Mouse (Mus musculus) adrenal gland, postnatal 36 days (tissue): ENCODE results near the gene Rptor. TPM values are rescaled to one million over a fixed set of nuclear protein-coding genes. Genes with fewer than 3 reads are reported as not detected.

Experiments
- DNase-seq, 2 experiments: peaks; one replicate each; pipeline ENCODE4 v3.0.0; 2021; ENCODE audit warnings: mixed read lengths in 1 of 2
- long read RNA-seq, 2 experiments: library from polyadenylated mRNA; stranded (forward); transcript quantifications; one replicate each; pipeline ENCODE4 v2.0.0; 2021; ENCODE audit warnings: borderline sequencing depth in 2 of 2
- total RNA-seq, 2 experiments: library from RNA; stranded (reverse); gene quantifications; 2 replicates each; pipeline ENCODE4 v1.2.3; 2021

Rptor gene
- 10 to 100 TPM; 50.0 to 51.9 TPM for total RNA-seq
- long read RNA-seq, experiment 1, full-length matches to known transcripts = 1 of 13 reads
- long read RNA-seq, experiment 1, partial matches to known transcripts = 10 of 13 reads
- long read RNA-seq, experiment 1, other reads (novel, unspliced or antisense) = 2 of 13 reads
- long read RNA-seq, experiment 2, full-length matches to known transcripts = 2 of 5 reads
- long read RNA-seq, experiment 2, partial matches to known transcripts = 3 of 5 reads
- long read RNA-seq, experiment 2, other reads (novel, unspliced or antisense) = 0 of 5 reads

DNA sequence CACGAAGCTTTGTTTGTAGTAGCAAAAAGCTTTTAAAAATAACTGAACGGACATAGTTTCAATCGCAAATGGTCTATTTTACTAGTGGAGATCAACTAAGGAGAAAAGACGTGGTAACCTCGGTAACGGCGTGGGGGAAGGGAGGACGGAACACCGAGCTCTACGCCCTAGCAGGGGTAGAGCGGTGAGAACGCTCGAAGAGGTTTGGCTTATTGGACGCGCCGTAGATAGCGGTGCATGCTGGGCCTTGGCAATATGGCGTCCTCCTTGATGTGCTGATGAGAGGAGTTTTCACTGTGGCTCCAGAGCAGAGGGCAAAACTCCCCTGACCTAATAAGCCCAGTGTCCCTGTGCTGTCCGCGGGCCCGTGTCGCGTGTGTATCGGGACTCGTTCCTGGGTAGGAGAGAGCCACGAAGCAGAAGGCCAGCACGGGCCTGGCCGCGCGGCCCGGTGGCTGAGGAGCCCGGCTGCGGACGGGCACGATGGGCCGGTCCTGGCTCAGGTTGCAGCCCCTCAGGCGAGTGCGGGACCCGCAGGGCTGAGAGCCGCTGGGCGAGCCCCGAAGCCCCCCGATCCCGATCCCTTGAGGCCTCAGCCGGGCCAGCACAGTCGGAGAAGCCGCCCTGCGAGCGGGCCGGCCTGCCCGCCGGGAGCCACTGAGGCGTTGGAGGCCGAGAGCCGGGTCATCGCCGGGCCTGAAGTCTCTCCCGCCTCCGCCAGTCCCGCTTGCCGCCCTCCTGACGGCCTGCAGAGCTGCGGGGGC is at the start of gene Rptor:
Rptor (plus strand) TSS at position 143 of the 764 bp plus-strand sequence.
- peak; percentile 98 to 99 for DNase-seq

DNA sequence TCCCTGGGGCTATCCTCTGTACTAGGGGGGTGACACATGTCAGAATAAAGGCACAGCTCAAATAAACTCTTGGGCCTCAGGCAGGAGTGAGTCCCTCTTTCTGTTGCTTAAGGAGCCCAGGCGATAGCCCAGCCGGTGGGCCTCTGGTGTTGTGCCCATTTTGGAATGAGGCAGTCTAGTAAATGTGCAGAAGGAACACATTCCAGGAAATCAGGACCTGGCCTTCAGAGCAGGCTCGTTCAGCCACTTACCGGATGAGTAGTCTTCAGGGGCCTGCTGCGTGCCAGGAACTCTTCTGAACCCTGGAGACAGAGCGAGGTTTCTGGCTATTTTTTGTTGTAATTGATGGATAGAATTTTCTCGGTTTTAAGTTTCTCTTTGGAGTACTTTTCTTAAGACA is 48.0 kb upstream of the Rptor start:
- no peak for DNase-seq

DNA sequence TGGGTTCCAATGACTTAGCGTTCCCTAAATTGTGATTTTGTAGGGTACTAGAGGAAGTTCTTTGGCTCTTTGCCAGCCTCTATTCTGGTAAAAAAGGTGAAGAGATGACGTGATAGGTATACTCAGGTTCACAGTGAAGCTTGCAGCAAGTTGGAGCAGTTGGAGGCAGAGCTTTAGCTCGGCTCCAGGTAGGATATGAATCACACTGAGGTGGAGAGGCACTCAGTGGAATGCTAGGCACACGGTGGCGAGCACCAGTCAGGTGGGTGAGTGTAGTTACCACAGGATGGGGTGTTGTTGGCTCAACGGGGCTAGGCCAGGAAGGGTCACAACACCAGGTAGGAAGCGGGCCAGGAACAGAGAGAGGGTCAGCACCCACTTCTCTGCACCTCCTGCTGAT is 47.5 kb upstream of the Rptor start:
- no peak for DNase-seq

DNA sequence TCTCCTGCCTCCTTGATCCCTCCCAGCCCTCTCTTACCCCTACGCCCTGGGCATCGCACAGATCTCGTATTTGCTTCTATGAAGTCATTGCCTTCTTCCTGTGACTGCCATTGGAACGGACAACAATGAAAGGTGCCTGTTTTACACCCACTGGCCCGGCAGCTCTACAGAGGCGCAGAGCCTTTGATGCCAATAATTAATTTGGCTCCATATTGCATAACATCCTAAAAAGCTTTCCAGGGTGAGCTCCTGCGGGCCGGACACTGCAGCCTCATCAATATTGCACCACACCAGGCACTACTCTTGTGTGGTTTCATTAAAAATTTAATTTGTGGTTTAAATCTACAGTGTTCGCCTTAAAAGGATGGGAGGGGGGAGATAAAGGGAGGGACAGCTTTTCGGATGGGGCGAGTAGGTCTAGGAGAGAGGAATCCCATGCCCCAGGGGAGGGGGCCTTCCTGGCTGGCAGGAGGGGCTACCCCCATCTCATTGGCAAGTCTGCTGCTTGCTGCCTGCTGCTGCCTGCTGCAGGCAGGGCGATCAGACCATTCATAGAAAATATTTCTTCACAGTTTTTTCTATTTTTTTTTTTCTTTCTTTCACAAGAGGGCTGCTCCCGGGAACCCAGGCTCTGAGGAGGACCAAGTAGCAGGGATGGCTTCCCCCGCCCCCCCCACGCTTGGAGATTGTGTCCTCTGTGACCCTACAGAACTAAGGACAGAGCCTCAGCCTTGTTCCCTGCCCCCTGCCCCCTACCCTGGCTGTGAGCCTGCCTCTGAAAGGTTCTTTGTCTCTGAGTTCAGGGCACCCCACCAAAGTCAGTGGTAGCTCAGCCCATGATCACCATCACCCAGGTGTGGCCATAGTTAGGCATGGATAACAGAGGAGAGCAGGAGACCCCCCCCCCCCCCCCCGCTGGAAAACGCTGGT is 44.5 kb upstream of the Rptor start:
- no peak for DNase-seq

DNA sequence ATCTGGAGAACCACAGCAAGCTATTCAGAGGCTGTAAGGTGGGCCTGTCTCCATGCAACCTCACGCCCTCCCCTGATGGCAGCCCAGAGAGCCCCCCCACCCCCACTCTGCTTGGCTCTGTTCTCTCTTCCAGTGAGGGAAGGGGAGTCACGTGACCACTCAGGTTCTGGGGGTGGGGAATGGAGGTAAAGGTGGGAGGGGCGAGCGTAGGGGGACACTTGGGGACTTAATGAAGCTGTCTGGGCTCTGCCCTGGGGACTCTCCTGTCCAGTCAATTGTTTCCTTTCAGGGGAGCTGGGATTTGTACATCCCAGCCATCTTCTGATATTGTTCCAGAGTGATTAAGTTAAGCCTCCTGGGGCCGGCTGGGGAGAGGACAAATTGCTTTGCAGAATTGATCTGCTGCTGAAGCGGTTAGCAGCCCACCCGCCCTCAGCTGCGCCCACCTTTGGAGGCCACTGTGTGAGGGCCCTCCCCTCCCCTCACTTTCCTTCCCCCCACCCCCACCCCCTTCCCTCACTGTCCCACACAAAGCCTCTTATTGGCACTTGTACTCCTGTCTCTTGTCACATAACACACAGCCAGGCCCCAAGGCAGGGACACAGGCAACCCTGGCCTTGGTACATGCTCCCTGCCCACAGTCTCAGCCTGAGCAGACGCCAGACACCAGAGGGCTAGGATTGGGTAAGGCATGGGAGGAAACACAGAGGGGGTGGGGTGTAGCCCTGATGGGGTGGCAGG is 43.7 kb upstream of the Rptor start:
- DNase-seq = peak in 1 of 2 experiments; percentile 27

DNA sequence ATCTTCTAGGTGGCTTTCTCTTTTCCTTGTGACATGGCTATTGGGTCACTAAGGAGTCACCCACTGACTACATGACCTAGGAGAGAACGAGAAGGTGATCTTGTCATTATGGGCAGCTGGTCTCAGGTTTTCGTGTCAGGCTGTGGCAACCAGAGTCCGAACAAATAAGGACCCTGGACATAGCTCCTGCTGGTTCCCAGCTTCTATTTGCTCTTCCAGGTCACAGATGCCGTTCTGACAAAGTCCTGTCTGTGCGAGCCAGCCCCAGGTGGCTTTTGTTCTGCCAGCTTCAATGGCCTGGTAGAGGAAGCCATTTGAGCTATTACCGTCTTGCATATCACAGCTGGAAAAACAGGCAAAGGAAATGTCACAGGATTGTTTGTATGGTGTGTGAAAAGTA is 40.4 kb upstream of the Rptor start:
- DNase-seq = no peak

DNA sequence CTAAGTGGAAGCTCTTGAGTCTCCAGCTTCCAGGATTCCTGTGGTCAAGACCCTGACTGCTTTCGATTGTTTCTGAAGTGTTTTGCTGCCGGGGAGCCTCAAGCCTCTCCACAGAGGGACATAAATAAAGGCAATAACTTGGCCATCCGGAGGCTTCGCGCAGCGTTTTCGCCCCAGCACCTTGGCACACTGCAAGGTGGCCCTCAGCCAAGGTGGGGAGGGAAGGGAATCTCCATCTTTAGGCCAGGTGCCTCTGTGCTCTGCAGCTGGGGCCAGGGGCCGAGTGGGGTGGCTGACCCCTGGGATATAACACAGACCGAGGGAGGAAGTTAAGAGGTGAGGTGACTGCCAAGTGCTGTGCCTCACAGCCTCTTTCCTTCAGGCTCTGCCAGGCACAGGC is 39.5 kb upstream of the Rptor start:
- no peak for DNase-seq

DNA sequence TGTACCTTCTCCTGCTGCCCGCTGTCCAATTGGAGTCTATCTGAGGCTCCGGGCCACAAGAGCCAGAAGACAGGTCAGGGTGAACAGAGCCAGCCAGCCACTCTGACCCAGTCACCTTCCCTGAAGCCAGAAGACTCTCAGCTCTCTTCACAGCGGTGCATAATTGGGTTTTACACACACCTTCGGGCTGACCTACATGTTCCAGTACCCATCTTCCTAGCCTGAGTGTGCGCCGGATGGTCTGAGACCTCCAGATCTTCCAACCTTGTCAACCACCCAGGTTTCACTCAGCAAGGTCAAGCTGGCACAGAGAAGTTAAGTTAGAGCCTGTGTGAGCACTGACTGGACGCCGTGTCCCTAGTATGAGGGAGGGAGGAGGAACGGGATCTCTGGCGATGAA is 38.3 kb upstream of the Rptor start:
- no peak for DNase-seq

DNA sequence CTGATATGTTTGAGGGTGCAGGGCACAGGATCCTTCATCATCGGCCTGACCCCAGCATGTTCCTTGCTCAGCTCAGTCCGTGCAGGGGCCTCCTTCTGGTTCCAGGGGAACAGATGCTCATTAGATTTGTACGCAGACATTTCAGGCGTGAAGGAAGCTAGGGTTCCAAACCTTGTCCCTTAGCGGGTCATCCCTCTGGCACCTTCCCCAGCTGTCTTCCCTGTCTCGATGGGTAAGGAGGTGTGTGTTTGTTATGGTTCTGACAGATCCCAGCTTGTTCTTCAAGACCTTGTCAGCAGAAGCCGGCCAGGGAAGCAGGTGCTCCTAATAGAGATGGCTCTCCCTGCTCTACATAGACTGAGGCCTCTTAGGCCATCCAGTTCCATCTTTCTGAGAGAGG is 37.7 kb upstream of the Rptor start:
- no peak for DNase-seq

DNA sequence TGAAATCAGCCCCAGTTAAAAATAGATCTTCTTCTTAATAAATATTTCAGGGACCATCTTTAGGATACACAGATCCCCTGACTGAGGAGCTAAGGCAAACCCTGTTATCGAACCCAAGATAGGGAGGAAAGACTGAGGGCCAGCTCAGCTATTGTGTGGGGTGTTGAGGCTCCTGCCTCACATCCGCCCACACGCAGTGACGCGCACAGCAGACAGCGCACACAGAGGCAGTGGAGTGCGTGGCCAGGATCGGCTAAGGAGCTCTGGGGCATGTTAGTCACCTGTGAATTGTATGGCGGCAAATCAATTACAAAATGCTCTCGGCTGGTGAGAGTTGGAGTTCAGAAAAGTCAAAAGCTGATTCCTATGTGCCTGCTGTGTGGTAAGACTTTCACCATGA is 37.0 kb upstream of the Rptor start:
- no peak for DNase-seq

DNA sequence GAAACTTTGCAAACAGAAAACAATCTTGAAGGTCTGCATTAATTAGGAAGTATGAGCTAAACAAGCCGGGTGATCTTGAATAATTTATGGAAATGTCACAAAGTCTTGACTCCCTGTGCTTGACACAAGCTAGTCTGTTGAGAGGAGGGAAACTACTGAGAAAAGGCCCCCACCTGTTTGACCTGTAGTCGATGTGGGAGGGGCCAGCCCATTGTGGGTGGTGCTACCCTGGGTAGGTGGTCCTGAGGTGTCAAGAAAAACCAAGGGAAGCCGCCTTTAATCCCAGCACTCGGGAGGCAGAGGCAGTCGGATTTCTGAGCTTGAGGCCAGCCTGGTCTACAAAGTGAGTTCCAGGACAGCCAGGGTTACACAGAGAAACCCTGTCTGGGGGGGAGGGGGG is 36.5 kb upstream of the Rptor start:
- DNase-seq = no peak

DNA sequence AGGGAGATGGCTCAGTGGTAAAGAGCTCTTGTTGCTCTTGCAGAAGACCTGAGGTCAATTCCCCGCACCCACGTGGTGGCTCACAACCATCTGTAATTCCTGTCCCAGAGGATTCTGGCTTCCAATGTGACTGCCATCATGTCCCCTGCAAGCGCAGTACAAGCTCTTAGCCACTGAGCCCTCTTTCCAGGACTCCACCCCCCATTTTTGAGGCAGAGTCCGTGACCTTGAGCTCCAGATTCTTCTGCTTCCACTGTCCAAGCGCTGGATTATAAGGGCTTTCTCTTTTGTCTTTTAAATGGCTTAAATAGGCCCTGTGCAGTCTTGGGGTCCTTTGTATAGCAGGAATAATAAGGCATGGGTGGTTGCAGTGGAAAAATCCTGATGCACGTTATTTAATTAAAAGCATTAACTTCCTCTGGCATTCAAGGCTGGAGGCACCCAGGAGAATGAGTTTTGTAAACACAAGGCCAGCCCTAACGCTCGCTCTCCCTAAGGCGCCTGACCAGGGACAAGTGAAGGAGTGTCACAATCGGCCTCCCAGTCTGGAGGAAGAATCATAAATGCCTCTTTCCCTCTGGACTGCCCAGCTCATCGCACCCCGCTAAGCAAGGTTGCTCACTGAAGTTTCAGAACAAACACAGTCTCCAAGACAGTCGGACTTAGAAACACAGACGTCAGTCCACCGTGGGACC is 30.2 kb upstream of the Rptor start:
- DNase-seq = peak; percentile 31 to 38

DNA sequence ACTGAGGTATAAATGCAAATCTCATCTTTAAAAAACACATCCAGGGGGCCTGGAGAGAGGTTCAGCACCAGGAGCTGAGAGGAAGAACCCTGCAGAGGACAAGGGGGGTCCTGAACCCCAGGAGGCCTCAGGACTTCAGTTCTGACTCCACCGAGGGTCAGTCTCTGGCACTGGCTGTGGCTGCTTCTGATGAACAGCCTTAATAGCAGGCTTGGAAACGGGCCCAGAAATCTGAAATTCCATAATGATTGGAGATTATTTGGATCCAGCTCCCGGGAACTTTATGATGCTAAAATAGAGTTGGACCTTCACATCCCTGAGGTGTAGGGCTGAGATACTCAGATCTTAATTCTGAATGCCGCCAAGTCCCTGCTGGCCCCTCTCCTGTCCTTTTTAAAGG is 25.9 kb upstream of the Rptor start:
- peak; percentile 10 to 26 for DNase-seq

DNA sequence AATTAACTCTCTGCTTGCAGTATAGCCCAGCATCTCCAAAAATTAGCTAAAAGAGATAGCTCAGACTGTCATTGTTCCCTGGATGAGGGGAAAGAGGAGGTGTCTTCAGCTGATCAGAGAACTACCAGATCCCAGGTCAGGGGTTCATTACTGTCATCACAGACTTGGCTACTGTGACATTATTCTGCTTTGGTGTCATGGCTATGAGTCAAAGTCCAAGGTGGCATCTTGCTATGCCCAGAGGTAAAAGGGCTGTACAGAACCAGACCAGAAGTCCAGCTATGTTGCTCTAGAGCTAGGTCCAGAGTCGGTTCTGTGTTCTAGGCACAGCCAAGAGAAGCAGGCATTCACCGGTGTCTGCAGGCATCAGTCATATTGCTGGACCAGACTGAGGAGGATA is 25.0 kb upstream of the Rptor start:
- no peak for DNase-seq

DNA sequence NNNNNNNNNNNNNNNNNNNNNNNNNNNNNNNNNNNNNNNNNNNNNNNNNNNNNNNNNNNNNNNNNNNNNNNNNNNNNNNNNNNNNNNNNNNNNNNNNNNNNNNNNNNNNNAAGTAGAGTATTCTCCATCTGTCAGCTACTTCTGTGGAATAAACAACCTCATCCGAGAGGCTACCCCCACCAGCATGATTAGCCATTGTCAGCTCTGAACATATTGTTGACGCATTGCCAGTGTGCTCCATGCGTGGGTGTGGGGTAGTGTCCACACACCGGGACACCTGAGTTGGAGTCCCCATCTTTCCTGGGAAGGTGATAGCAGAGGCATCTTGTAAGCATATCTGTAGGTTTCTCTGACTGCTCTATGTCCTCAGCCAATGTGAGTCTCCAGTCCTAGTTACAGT is 16.2 kb upstream of the Rptor start:
- no peak for DNase-seq

DNA sequence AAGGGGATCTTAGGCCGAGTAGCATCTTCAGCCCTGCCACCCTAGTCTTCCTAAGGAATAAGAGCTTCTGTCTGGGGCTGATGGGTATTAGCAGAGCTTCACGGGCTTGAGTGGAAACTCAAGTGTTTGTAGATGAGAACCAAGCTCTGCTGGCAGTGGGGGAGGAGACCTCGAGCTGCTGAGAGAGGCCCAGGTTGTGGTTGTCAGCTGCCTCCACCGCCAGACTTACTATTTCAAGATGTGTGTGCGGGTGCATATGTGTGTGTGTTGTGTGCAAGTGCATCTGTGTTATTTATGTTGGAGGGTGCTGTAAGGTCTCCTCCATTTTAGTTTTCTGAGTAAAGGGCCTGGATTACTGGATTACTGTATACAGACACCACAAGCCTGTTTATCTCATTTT is 15.6 kb upstream of the Rptor start:
- no peak for DNase-seq

DNA sequence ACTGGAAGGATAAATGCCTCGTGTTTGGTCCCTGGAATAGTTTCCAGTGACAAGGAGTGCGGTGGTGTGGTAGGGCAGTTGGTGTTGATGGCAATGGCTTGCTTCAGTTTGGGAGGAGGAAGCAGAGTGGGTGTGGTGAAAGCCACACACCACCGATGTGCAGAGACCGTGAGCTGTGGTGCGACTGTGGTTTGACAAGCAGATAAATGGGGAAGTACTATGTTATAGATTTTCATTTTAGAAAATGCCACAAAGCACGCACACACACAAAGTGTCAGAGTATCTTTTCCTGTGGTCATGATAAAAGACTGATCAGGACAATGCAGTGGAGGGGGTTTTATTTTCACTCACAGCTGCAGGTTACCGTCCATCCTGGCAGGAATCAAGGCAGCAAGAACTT is 13.5 kb upstream of the Rptor start:
- no peak for DNase-seq

DNA sequence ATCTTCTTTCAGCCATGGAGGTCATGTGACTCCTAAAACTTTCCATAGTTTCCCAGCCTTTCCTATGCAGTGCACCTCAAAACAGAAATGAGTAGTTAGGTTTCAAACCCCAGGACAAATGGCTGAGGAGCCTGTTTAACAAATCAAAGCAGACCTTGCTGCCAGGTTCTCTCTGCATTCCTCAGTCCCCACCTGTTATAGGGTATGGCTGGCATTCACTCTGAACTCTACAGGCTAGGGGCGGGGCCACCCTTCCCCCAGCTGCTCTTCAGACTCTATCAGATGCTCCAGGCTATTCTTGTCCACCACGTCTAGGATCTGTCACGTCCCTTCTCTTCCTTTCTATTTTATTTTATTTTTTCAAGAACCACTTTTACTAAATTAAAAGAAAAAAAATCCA is 8.7 kb upstream of the Rptor start:
- no peak for DNase-seq

DNA sequence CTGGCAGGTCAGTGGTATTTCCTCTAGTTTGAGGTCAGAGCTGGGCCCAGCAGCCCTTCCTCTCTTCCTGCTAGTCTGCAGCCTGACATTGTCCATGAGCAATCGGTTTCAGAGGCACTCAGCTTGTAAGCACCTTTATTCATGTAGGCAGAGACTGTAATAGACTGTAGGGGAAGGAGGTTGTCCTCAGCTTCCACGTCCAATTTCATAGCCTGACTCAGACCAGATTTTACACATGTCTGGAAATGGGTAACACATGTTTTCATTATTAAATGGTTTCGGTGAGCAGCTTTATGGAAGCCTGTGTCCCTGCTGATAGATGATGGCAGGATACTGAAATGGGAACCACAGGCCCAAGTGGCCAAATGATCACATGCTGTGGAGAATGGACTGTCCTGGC is 3.8 kb upstream of the Rptor start:
- DNase-seq = no peak

DNA sequence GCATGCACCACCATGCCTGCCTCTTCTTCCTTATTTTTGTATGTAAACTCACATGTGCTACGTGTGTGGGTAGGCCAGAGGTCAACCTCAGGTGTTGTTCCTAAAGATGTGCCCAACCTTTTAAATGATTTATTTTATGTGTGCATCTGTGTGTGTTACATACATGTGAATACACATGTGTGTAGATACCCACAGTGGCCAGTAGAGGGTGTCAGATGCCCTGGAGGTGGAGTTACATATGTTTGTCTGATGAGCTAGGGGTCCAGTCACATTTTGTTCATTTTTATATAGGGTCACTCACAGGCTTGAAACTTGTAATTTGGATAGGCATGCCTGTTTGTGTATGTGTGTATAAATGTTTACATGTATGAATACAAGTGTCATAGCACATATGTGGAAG is 2.4 kb upstream of the Rptor start:
- DNase-seq = no peak

DNA sequence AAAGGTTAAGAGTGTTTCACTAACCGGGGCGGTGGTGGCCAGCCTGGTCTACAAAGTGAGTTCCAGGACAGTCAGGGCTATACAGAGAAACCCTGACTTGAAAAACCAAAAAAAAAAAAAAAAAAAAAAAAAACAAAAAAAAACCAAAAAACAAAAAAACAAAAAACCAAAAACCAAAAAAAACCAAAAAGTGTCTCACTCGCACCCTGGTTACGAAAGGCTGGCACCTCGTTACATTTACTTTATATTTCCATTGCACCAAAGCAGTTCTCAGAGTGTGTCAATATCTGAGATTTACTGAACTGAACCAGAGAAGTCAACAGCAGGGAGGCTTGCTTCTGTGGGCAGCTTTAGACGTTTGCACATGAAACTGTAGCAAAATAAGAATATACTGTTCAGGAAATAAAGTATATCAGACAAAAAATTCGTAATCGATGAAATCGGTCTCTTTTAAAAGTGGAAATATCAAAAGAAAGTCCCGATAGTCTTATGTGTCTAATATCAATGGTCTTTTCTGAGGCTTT is 466 bp upstream of the Rptor start:
- DNase-seq = no peak
